Mouse (Mus musculus): ENCODE results near the gene Nln. TPM values are rescaled to one million over a fixed set of nuclear protein-coding genes. Genes with fewer than 3 reads are reported as not detected.
A peak's percentile ranks its signal among the peaks of the same experiment; 100 is the strongest.

The Nln gene
- polyA plus RNA-seq, 1 experiment from 2014 or later: 21.0 TPM

DNA sequence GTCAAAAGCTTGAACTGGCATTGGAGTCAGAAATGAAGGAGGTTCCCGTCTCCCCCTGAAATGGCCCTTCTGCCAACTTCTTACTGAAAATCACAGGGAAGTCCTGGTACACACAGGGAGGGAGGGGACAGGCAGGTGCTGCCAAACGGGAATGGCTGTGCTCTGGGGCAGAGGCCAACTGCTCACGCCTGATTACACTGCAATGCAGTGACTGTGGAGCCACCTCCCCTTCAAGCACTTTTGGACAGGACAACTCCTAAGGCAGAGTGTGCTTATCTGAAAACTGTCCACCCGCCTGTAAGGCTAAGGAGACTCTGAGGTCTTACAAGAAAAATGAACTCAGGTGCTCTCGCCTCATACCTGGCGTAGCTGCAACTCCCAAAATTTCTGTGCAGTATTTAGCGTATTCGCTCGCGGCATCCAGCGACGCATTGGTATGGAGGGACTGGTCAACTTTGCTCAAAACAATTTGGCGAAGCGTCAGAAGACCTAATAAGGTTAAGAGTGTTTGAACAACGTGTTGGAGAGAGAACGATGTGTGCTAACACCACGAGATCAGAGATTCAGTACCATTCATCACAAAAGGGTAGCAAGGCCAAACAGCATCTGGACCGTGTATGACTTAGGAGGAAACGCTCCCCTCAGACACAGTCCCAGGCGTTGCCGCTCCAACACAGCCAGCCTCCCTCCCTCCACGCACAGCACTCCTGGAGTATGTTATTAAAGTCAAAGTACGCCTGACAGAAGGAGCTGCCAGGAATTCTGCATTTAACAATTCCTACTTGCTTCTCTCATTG, 72.7 kb downstream of the Nln start:
- 0 out of 2 replicates have a peak, but pooled peaks cover 6% of the 10 kb centered on the region for H3K4me1 ChIP-seq (ENCODE audit: control insufficient read depth, insufficient read depth, low read length)
- no peak overlapping the region for H3K9ac ChIP-seq (ENCODE audit: low read length)
- no peak overlapping the region for H3K27ac ChIP-seq (replicated peaks; ENCODE audit: low read depth, low read length)
- H3K4me2 ChIP-seq (ENCODE audit: low read depth, severe bottlenecking): no peak overlapping the region
- WGBS: 81% methylated on average over 23 of the region's 23 CpGs
- no peaks in the 10 kb centered on the region for H3K27me3 ChIP-seq (ENCODE audit: control insufficient read depth, insufficient read depth, low read length)
- H3K36me3 ChIP-seq (ENCODE audit: control insufficient read depth, insufficient read depth, low read length): no peaks in the 10 kb centered on the region
- no peaks in the 10 kb centered on the region for H3K9me3 ChIP-seq (ENCODE audit: control insufficient read depth, low read length)
- ATAC-seq (ENCODE audit: insufficient number of reproducible peaks, low FRiP score, low TSS enrichment, low read depth): no peak
- no peak overlapping the region for H3K4me3 ChIP-seq (ENCODE audit: low read depth, low read length)
- DNase-seq (ENCODE audit: low spot score): no peak

DNA sequence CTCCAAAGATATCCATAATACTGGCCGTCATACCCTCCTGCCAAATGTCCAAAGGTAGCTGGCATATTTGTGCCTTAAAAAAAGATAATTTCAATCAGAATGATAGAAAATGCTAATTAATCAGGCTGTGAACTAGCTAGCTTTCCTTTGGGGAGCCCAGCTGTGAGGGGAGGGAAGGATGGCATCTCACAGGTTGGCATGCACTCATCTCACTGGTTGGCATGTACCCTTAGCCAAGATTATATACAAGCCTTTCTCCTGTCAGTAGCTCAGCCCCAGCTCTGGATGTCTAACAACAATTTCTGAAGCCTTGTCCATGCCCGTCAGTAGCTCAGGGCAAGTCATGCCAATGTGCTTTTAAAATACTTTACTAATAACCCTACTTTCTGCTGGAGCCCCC, 73.8 kb downstream of the Nln start:
- Histone ChIP-seq H3K27me3 (ENCODE audit: control insufficient read depth, insufficient read depth, low read length) (no peaks in the 10 kb centered on the region), H3K4me1 (ENCODE audit: control insufficient read depth, insufficient read depth, low read length) (0 out of 2 replicates have a peak, but pooled peaks cover 6% of the 10 kb centered on the region), H3K36me3 (ENCODE audit: control insufficient read depth, insufficient read depth, low read length) (no peaks in the 10 kb centered on the region), H3K9me3 (ENCODE audit: control insufficient read depth, low read length) (no peaks in the 10 kb centered on the region), H3K27ac (replicated peaks; ENCODE audit: low read depth, low read length) (no peak overlapping the region), H3K9ac (ENCODE audit: low read length) (no peak overlapping the region), H3K4me3 (ENCODE audit: low read depth, low read length) (no peak overlapping the region), H3K4me2 (ENCODE audit: low read depth, severe bottlenecking) (no peak overlapping the region)
- DNase-seq (ENCODE audit: low spot score): no peak
- no peak for ATAC-seq (ENCODE audit: insufficient number of reproducible peaks, low FRiP score, low TSS enrichment, low read depth)
- WGBS: 88% methylated on average over 2 of the region's 2 CpGs

DNA sequence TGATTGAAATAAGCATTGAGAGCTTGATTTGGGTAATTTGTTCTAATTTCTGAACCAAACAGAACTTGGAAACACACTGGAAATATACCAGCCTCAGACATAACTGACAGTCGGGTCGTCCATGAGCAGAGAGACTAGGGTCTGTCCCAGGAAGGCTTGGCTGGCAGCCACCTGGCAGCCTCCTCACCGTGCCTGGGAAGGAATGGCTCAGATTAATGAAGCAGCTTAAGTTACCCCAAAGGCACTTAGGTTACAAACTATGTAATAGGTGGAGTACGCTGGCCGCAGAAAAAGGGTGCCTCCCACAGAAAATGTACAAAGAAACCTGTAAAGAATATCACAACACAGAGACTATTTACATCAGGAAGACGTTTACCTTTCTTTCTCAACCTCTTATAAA, 74.6 kb downstream of the Nln start:
- Histone ChIP-seq H3K9me3 (ENCODE audit: control insufficient read depth, low read length) (no peaks in the 10 kb centered on the region), H3K4me2 (ENCODE audit: low read depth, severe bottlenecking) (no peak overlapping the region), H3K4me3 (ENCODE audit: low read depth, low read length) (no peak overlapping the region), H3K27me3 (ENCODE audit: control insufficient read depth, insufficient read depth, low read length) (no peaks in the 10 kb centered on the region), H3K4me1 (ENCODE audit: control insufficient read depth, insufficient read depth, low read length) (0 out of 2 replicates have a peak, but pooled peaks cover 6% of the 10 kb centered on the region), H3K9ac (ENCODE audit: low read length) (no peak overlapping the region), H3K27ac (replicated peaks; ENCODE audit: low read depth, low read length) (no peak overlapping the region), H3K36me3 (ENCODE audit: control insufficient read depth, insufficient read depth, low read length) (no peaks in the 10 kb centered on the region)
- 57% methylated on average over 6 of the region's 6 CpGs for WGBS
- ATAC-seq (ENCODE audit: insufficient number of reproducible peaks, low FRiP score, low TSS enrichment, low read depth): peak; percentile 36; the same call in 1 of the 2 replicates
- DNase-seq (ENCODE audit: low spot score): no peak

- Histone ChIP-seq H3K4me2 (ENCODE audit: low read depth, severe bottlenecking) (no peak overlapping the region), H3K9me3 (ENCODE audit: control insufficient read depth, low read length) (no peaks in the 10 kb centered on the region), H3K27ac (replicated peaks; ENCODE audit: low read depth, low read length) (no peak overlapping the region), H3K27me3 (ENCODE audit: control insufficient read depth, insufficient read depth, low read length) (no peaks in the 10 kb centered on the region), H3K36me3 (ENCODE audit: control insufficient read depth, insufficient read depth, low read length) (no peaks in the 10 kb centered on the region), H3K4me1 (ENCODE audit: control insufficient read depth, insufficient read depth, low read length) (0 out of 2 replicates have a peak, but pooled peaks cover 6% of the 10 kb centered on the region), H3K9ac (ENCODE audit: low read length) (no peak overlapping the region), H3K4me3 (ENCODE audit: low read depth, low read length) (no peak overlapping the region)
- 66% methylated on average over 3 of the region's 3 CpGs for WGBS
- ATAC-seq (ENCODE audit: insufficient number of reproducible peaks, low FRiP score, low TSS enrichment, low read depth): no peak
- no peak for DNase-seq (ENCODE audit: low spot score)
These were observed 76.7 kb downstream of the Nln start for GRCm38 (mm10) chr13:104032620-104033133.

- DNase-seq (ENCODE audit: low spot score): no peak
- Histone ChIP-seq H3K27ac (replicated peaks; ENCODE audit: low read depth, low read length) (no peak overlapping the region), H3K9me3 (ENCODE audit: control insufficient read depth, low read length) (no peaks in the 10 kb centered on the region), H3K27me3 (ENCODE audit: control insufficient read depth, insufficient read depth, low read length) (no peaks in the 10 kb centered on the region), H3K4me1 (ENCODE audit: control insufficient read depth, insufficient read depth, low read length) (0 out of 2 replicates have a peak, but pooled peaks cover 6% of the 10 kb centered on the region), H3K4me3 (ENCODE audit: low read depth, low read length) (no peak overlapping the region), H3K36me3 (ENCODE audit: control insufficient read depth, insufficient read depth, low read length) (no peaks in the 10 kb centered on the region), H3K9ac (ENCODE audit: low read length) (no peak overlapping the region), H3K4me2 (ENCODE audit: low read depth, severe bottlenecking) (no peak overlapping the region)
- 78% methylated on average over 12 of the region's 12 CpGs for WGBS
- ATAC-seq (ENCODE audit: insufficient number of reproducible peaks, low FRiP score, low TSS enrichment, low read depth): peak; percentile 26; the same call in 1 of the 2 replicates
These were observed 77.5 kb downstream of the Nln start for GRCm38 (mm10) chr13:104031821-104032331.

- H3K4me2 ChIP-seq (ENCODE audit: low read depth, severe bottlenecking): no peak overlapping the region
- no peaks in the 10 kb centered on the region for H3K27me3 ChIP-seq (ENCODE audit: control insufficient read depth, insufficient read depth, low read length)
- no peak overlapping the region for H3K9ac ChIP-seq (ENCODE audit: low read length)
- DNase-seq (ENCODE audit: low spot score) (no peak), ATAC-seq (ENCODE audit: insufficient number of reproducible peaks, low FRiP score, low TSS enrichment, low read depth) (no peak)
- no peak overlapping the region for H3K4me3 ChIP-seq (ENCODE audit: low read depth, low read length)
- no peaks in the 10 kb centered on the region for H3K36me3 ChIP-seq (ENCODE audit: control insufficient read depth, insufficient read depth, low read length)
- WGBS: 91% methylated on average over 4 of the region's 4 CpGs
- no peaks in the 10 kb centered on the region for H3K9me3 ChIP-seq (ENCODE audit: control insufficient read depth, low read length)
- no peak overlapping the region for H3K27ac ChIP-seq (replicated peaks; ENCODE audit: low read depth, low read length)
- 0 out of 2 replicates have a peak, but pooled peaks cover 6% of the 10 kb centered on the region for H3K4me1 ChIP-seq (ENCODE audit: control insufficient read depth, insufficient read depth, low read length)
These were observed 78.5 kb downstream of the Nln start for GRCm38 (mm10) chr13:104030956-104031355.

DNA sequence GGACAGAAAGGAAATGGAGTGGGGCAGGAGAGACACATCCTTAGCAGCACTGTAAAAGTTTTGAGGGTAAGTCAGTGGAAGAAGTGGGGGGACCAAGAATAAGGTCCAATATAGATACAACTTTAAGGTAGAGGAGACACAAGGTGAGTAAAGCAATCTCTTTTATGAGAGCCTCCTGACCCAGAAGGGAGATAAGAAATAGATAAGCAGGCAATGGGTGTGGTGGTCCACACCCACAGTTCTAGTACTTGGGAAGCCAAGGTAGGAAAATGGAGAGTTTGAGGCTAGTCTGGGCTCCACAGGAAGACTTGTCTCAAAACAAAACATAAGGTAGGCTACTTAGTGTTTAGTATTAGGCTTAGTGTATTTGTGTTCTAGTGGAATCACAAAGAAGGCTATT, 79.9 kb downstream of the Nln start:
- DNase-seq (ENCODE audit: low spot score) (no peak), ATAC-seq (ENCODE audit: insufficient number of reproducible peaks, low FRiP score, low TSS enrichment, low read depth) (no peak)
- no peaks in the 10 kb centered on the region for H3K27me3 ChIP-seq (ENCODE audit: control insufficient read depth, insufficient read depth, low read length)
- H3K4me3 ChIP-seq (ENCODE audit: low read depth, low read length): no peak overlapping the region
- no peaks in the 10 kb centered on the region for H3K36me3 ChIP-seq (ENCODE audit: control insufficient read depth, insufficient read depth, low read length)
- H3K9me3 ChIP-seq (ENCODE audit: control insufficient read depth, low read length): no peaks in the 10 kb centered on the region
- H3K27ac ChIP-seq (replicated peaks; ENCODE audit: low read depth, low read length): no peak overlapping the region
- no peak overlapping the region for H3K9ac ChIP-seq (ENCODE audit: low read length)
- H3K4me1 ChIP-seq (ENCODE audit: control insufficient read depth, insufficient read depth, low read length): peaks cover 9% of the 10 kb centered on the region; the same call in 1 of the 2 replicates
- no peak overlapping the region for H3K4me2 ChIP-seq (ENCODE audit: low read depth, severe bottlenecking)

DNA sequence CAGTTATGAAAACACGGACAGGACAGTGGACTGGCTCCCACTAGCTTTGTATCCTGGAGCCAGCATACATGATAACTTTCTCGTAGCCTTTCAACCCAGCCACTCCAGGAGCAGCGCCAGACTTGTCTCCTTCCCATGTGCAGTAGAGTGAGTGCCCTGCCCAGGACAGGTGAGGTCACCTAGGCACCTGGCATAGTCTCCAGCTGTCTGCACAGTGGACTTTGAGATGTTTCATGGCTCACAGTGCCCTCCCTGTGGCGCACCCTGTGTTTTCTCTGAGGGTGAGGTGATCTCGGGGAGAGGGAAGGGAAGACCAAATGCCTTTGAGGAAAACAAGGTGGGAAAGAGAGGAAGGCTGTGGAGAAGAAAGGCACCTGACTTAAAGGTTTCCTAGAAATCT, 80.3 kb downstream of the Nln start:
- no peaks in the 10 kb centered on the region for H3K36me3 ChIP-seq (ENCODE audit: control insufficient read depth, insufficient read depth, low read length)
- no peaks in the 10 kb centered on the region for H3K9me3 ChIP-seq (ENCODE audit: control insufficient read depth, low read length)
- H3K4me1 ChIP-seq (ENCODE audit: control insufficient read depth, insufficient read depth, low read length): peaks cover 7% of the 10 kb centered on the region; the same call in 1 of the 2 replicates
- ATAC-seq (ENCODE audit: insufficient number of reproducible peaks, low FRiP score, low TSS enrichment, low read depth) (no peak), DNase-seq (ENCODE audit: low spot score) (no peak)
- H3K4me3 ChIP-seq (ENCODE audit: low read depth, low read length): no peak overlapping the region
- 92% methylated on average over 5 of the region's 5 CpGs for WGBS
- H3K27me3 ChIP-seq (ENCODE audit: control insufficient read depth, insufficient read depth, low read length): no peaks in the 10 kb centered on the region
- H3K27ac ChIP-seq (replicated peaks; ENCODE audit: low read depth, low read length): no peak overlapping the region
- H3K4me2 ChIP-seq (ENCODE audit: low read depth, severe bottlenecking): no peak overlapping the region
- H3K9ac ChIP-seq (ENCODE audit: low read length): no peak overlapping the region

All from limb, embryonic 11.5 days (tissue).